Mouse (Mus musculus) megakaryocyte progenitor cell, adult 5-6 weeks (primary cell): Measurements from ENCODE around the gene Prdx5. TPM values are rescaled to one million over a fixed set of nuclear protein-coding genes. Genes with fewer than 3 reads are reported as not detected.
"Not testable (repeated sequence)": the region's sequence is repeated elsewhere in the genome, so short reads cannot be mapped to it uniquely, and the experiment has no call there.

Experiments used
- ATAC-seq: replicated peaks from 2 replicates; pipeline ENCODE4 v1.8.0; 2016; ENCODE audit warnings: mild to moderate bottlenecking, moderate TSS enrichment, inconsistent platforms; ENCODE audit not compliant: poor library complexity
- total RNA-seq, 2 experiments: library from RNA; stranded (forward) in 1 of 2; stranded (reverse) in 1 of 2; fragments of 157-497, 149-512 nt in 1 of 2; fragments of 200-1000 nt in 1 of 2; gene quantifications; 2 replicates each; pipeline versions ENCODE4 v1.2.3 to v1.2.4; 2015 to 2017

The Prdx5 gene
- total RNA-seq, 2 experiments from 2014 or later: 310 to 620 TPM

DNA sequence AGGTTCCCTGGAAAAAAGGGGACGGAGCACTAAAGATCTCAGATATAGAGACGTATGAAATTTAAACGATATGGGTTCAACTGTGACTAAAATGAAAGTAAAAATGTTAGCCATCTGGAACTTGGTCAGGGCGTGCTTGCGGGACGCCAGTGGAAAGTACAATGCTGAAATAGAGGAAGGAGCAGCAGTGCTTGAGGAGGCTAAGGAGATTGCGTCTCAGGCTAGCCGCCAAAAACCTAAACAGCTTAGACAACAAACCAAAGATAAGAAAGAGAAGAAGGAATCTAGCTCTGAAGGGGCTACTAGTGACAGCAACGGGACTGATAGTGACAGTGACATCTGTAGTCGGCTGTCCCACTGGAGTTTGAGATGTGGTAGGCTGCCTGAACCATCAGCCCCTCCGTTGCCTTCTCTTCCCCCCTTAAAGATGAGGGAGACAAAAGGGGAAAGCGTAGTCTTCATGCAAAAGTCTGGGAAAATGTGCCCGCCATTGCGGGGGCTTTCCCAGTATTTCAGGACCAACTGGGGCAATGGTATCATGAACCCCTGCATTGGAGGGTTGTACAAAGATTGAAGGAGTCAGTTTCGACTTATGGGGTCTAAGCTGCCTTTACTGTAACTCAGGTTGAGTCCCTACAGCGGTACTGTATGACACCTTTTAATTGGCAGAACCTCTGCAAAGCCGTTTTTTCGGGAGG, 14.1 kb downstream of the Prdx5 start:
- ATAC-seq: not testable (repeated sequence)

DNA sequence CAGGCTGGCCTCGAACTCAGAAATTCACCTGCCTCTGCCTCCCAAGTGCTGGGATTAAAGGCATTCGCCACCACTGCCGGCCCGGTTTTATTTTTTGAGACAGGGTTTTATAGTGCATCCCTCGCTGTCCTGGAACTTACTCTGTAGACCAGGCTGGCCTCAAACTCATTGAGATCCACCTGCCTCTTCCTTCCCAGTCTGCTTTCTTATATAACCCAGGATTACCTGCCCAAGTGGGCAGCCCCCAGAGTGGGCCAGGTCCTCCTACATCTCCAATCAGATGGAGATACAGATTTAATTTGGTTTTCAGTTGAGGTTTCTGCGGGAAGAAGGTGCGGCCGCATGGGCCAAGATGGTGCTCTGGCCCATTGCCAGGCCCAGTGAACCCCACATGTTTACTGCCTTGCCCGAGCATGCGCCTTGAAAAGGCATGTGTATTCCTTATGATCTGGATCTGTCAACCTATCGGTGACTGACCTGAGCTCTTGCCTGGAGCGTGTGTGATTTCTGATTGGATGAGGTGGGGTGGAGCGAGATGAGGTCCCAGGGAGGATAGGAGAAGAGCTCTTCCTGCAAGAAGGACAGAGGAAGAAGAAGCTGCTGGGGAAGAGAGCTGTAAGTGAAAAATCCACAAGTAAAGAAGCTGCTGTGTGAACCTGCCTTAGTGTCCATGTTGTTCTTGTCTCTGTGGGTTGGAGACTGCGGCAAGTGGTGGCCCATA, 16.0 kb downstream of the Prdx5 start:
- ATAC-seq: no peak

DNA sequence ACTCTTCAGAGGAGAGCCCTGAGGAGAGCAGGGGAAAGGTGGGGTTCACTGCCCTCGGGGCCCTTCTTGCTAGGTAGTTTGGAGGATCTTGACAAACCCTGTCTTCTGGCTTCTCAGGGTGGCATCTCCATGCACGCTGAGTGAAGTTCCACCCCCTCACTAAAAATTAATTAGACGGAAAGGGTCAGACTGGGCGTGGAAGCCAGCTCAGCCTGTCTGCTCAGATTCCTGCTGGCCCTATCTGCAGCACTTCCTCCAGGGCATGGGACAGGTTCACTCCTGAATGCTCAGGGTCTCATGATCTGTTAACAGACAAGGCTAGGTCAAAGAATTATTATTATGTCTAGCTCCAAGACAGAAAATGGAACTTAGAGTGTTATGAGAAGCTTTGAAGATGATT, 17.4 kb downstream of the Prdx5 start:
- ATAC-seq: no peak

DNA sequence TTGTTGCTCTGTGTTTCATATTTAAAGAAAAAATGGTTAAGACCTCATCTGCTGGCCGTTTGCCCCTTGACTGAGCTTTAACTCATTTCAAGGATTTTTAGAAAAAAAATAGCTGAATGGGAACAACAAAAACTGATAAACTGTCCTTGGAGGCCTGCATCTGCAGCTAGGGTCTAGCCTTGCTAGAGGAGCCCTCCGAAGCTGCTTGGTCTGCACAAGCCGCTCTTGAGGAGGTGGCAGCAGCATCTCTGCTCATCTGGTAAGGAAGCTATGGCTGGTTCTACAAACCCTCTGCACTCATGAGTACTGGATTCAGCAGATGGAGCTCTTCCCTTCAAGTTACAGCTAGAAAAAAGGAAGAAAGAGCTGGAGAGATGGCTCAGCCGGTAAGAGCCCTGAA, 31.9 kb downstream of the Prdx5 start:
- ATAC-seq: no peak

DNA sequence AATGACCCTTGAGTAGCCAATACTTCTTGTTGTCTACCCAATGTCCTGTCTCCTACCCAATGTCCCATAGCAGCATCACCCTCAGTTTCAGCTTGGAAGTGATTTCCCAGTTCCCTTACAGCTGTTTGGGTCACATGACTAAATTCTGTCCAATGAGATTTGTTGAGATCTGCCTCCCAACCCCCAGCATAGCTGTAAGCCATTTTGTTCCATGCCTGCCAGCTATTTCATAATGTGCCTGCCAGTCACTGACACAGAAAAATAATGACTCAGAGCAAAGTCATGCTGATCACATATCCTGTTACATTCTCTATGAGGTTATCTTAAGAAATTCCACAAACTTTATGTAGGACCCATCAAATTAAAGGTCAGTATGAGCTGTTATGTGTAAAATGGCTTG, 33.1 kb downstream of the Prdx5 start:
- ATAC-seq: no peak

DNA sequence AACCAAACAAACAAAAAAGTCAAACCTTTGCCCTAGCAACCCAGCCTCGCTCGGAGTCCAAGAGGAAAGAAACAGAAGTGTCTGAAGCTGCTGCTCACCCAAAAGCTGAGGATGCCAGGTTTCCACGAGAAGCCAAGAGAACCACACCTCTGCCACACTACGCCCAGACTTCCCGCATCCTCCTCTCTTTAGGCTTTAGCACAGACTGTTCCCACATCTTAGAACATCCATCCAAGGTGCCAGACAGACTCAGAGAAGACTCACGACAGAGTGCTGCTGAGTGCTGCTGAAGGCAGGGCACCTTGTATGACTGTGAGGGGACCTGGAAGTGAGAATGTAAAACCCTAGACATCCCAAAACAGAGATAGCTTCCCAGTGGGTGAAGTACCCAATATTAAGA, 34.1 kb downstream of the Prdx5 start:
- ATAC-seq: no peak

DNA sequence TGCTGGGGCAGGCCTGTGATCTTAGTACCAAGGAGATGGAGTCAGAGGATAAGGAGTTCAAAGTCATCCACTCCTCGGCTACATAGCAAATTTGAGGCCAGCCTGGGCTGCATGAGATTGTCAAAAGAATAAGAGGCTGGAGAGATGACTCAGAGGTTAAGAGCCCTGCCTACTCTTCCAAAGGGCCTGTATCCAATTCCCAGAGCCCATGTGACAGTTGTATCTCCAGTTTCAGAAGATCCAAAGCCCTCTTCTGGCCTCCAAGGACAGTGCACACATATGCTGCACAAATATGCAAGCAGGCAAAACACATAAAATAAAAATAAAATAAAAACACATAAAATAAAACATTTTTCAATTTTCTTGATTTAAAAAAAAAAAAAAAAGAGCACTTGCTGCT, 35.6 kb downstream of the Prdx5 start:
- ATAC-seq: no peak

DNA sequence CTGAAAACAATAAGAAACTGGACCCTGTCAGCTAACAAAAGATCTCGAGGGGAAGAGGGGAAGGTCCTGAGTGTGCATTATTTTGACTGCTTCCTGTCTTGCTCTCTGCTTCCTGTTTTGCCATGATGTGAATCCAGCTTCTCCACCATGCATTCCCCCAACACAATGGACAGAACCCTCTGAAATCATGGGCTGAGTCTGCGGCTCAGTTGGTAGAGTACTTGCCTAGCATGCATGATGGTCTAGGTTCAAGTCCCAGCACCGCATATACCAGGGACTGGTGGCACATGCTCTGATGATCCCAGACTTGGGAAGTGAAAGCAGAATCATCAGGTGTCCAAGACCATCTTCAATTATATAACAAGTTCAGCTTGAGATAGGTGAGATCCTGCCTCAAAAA, 37.2 kb downstream of the Prdx5 start:
- ATAC-seq: no peak

DNA sequence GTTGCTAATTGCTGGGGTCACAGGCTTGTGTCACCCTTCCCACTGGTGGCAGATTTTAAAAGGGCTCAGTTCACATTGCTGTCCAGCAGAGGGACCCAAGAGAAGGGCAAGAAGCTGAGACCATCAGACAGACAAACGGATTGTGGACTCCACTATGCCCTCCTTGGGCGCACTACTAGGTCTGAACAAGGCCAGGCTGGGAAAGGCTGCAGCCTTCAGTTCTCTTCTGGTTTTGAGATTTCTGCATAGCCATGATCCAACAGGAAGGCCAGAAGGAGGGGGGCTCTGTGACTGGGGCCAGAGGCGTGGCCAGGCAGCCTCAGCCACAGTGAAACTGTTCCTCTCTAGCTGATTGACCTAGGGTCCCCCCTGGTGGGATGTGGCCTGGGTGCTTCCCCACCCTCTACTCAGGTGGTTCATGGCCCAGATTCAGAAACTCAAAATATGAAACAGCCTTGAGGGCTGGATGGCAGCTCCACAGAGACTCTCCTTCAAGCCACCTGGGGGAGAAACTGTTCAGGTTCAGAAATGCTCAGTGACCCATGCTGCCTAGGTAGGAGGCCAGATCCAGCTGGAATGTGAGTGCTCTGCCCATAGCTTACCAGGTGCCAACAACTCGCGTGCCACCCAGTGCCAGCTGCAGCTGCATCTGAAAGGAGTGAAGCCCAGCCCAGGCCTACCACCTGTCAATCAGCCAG, 38.2 kb downstream of the Prdx5 start:
- ATAC-seq: peak; percentile 80

DNA sequence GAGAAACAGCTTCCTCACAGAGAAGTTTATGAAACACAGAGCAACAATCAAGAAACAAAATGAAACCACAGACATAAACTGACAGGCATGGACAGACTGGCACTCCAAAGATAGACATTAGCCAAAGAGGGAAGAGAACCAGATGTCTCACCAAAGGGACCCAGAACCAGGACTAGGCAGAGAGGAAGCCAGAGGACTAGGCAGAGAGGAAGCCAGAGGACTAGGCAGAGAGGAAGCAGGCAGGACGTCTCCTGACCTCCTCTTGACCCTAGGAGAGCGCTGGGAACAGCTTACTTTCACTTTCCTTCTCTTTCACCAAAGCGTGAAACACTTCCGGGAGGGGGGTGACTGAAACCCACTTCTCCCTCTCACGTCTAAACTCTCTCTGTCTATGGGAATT, 40.6 kb downstream of the Prdx5 start:
- peak; percentile 90 for ATAC-seq

DNA sequence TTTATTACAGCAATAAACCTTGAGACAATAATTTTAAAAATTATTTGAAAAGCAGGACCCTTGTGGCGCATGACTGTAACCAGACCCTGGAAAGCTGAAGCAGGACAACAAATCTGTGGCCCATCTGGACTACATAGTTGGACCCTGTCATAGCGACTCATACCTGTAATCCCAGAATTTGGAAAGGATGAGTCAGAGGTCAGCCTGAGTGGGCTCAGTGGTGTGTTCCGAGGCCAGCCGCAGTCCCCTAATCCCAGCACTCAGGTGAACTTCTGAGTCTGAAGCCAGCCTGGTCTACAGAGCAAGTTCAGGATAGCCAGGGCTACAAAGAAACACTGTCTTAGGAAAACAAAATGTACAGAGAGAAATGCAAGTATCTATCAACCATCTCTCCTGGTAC, 48.5 kb downstream of the Prdx5 start:
- ATAC-seq: no peak

DNA sequence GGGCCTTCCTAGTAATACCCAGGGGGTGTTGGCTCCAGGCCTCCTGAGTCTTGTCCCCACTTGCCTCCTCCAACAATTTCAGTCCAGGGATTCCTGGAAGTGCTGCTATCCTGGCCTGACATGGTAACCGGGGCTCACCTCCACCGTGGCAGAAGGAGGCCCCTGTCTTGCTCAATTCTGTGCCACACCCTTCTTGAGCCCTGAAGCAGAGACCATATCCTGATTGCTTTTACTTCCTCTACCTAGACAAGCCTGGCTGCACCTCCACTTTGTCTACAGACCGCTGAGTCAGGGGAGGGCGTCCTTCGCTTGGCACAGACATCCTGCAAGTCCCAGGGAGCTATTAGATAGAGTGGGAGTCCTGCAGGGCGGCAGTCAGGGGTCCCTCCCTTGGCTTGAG, 49.2 kb downstream of the Prdx5 start:
- ATAC-seq: no peak

DNA sequence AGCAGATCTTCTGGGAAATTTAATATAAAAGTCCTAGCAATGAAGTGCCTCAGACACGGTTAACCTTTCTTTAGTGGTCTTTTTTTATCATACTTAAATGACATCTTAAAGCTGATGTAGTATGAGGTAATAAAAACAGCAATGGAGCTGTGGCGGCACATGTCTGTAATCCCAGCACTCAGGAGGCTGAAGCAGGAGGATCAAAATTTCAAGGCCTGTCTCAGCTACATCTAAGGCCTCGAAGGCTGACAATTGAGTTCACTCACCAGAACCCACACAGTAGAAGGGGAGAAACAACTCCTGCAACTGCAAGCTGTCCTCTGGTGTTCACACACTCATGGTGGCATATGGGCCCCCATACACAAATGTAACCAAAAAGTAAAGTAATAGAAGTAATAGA, 49.9 kb downstream of the Prdx5 start:
- ATAC-seq: no peak

DNA sequence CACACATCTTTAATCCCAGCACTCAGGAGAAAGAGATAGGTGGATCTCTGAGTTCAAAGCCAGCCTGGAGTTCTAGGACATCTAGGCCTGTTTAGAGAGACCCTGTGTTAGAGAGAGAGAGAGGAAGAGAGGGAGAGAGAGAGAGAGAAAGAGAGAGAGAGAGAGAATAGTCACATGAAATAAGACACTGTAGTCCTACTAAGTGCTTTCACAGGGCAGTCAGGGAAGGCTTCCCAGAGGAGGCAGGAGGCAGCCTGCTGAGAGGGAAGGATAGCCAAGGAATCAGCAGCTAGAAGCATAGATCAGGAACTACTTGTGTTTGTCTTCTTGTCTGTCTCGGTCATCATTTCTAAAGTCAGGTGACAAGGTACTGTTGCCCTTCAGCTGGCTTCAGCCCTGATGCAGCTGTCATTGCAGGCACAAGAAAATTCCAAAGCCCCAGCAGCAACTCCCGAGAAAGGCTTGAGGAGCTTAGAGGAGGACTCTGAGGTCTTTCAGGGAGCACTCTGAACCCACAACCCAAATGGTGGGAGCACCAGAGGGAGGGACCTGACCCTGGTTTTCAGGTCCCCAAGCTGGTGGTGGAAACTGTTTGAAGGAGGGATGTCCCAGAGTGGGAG, 50.8 kb downstream of the Prdx5 start:
- no peak for ATAC-seq

DNA sequence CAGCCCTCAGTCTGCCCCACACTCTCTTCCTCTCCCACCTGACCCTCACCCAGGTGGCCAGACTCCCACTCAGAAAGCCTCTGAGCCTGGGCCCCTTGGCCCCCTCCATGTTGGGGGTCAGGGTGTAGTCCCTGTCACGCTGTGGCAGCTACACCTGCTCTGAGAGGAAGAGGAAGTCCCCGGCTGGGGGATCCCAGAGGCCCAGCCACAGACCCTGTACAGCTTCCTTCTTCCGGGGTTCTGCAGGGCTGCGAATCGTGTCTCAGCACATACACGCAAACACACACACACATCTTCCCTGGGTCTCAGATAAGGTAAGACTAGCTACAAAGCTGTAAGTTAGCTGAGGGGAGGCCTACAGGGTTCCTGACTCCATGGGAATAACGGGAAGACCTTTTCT, 51.9 kb downstream of the Prdx5 start, which contains the start of gene Ccdc88b:
Gene Ccdc88b (minus strand): TSS at position 181 of the 400 bp plus-strand sequence.
- peak; percentile 71 for ATAC-seq

DNA sequence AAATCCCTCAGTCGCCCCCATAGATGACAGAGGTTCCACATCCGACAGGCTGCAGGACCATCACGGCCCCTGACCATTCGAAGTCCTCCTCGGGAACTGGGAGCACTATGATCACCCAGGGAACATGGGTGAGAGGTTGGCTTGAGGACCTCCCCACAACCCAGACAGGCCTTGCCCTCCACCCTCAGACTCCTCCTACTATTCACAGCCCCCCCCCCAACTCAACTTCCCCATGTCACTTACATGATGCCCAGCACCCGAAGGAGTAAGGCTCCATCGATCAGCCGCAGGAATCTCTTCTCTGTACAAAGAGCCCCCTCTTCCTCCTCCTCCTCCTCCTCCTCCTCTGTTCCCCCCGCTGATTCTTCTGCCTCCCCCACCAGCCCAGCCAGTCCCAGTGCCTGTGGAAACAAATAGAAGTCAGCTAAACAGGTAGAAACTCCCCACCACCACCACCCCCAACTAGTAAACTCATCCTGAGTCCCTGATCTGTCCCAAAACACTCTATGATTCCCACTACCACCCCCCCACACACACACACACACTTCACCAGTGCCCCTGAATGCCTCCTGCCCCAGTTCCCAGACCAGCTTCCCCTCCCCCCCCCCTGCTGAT, 52.4 kb downstream of the Prdx5 start:
- peak; percentile 20; the same call in 1 of the 2 replicates for ATAC-seq

DNA sequence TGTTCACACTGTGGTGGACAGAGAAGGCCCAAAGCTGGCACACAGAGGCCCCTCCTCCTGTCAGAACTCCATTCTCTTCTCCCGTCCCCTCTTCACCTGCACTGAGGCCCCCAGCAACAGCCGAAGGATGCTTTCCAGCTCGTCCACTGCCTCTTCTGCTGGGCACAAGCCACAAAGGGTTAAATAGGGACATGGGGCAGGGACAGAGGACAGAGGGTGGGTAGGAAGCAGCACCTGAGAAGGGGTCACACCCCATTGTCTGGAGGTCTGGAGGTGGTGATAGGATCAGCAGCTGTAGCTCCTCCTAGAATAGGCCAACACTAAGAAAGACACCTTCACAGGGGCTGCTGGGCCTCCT, 52.9 kb downstream of the Prdx5 start:
- no peak for ATAC-seq
